Mouse (Mus musculus) testis, adult 2 months (tissue): ENCODE measurements at regions not wholly inside any gene's neighbourhood (a gene's known extent, or its start where the extent isn't known, plus 50 kb on each side); places are given as distances from the start of the nearest gene placed in this dataset.

Source experiments
- CTCF ChIP-seq: fragments of 200-500 bp; IDR thresholded peaks from 2 replicates; pipeline ENCODE4 v1.5.1; 2012; ENCODE audit warnings: low read depth, mild to moderate bottlenecking, inconsistent platforms, low read length, moderate library complexity; ENCODE audit not compliant: control insufficient read depth, insufficient read depth, insufficient replicate concordance
- POLR2A ChIP-seq: fragments of 200-500 bp; IDR thresholded peaks from 2 replicates; pipeline ENCODE4 v1.6.1; 2012; ENCODE audit warnings: low read depth, mild to moderate bottlenecking, inconsistent platforms, low read length, moderate library complexity; ENCODE audit not compliant: control insufficient read depth

DNA sequence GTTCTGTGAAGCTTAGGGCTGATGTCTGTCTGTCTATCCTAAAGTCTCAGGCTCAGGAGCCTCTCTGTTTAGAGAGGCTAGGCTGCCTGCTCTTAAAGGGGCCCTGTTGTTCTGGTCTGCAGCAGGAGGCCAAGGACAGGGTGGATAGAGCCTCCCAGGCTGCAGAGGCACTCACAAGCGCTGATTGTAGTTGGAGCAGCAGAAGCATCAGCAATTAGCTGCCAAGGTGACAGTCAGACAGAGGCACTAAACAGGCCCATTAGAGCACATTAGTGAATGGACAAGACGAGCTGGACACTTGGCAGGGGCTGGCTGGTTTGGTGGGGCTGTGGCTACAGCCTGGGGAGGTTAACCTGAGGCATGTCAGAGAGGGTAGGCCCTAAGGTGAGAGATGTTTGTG, 93.8 kb upstream of the Unc5b start:
- no peak for TF ChIP-seq POLR2A
- no peak for TF ChIP-seq CTCF
